Mouse (Mus musculus) urinary bladder, postnatal 4 days (tissue): Measurements from ENCODE around the gene Dnah14.

ENCODE experiments used
- DNase-seq, 2 experiments: peaks; one replicate each; pipeline ENCODE4 v3.0.0; 2021 to 2022; ENCODE audit warnings: low spot score in 2 of 2

The Dnah14 gene

GRCm38 (mm10) chr1:181576322-181576721, at the start of gene Dnah14:
Gene Dnah14, plus strand, starts transcription at chr1:181576559.
- no peak for DNase-seq

DNA sequence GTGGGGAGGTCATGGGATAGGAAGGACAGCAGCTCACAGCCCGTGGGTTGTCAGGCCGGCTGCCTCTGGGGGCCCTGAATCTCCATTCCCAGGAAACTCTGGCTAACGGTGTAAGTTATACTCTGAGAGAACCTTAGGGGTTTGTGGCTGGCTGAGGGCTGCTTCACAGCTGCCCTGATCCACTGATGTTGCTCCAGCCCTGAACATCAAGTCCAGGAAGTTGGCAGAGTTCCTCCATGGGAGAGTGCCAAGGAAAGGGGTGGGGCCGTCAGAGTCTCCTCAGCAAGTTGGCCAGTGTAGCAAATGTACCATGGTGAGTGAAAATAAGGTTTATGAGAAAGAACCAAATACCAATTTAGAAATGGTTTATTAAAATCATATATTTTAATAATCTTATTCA, 47.0 kb upstream of the Dnah14 start:
- peak; percentile 83 to 89 for DNase-seq

DNA sequence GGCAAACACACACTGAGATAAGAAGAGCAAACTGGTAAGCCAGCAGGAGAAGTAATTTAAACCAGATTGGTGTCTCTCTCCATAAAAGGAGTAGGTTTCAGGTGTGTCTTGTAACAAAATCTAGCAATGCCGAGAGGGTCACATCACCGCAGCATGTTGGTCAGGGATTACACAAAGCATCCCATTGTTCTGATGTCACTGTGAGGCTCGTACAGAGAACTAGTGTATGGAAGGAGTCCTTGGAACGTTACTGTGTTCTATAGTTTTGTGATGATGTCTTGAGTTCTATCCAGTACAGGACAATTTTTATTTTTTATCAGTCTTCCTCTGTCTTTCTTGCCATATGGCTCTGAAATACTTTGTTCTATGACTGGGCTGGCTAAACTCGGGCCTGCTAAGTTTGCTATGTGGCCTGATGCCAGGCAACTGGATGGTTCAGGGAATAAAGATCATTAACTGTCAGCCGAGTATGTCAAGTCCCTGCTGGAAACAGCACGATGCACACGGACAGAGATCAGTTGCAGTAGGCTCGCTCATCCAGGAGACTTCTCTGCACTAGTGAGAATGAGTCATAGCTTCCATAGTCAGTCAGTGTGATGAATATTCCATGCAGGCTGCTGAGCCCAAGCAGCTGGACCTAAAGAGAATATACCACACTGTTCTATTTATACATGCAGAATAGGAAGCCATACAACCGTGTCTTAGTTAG, 41.0 kb upstream of the Dnah14 start:
- no peak for DNase-seq

DNA sequence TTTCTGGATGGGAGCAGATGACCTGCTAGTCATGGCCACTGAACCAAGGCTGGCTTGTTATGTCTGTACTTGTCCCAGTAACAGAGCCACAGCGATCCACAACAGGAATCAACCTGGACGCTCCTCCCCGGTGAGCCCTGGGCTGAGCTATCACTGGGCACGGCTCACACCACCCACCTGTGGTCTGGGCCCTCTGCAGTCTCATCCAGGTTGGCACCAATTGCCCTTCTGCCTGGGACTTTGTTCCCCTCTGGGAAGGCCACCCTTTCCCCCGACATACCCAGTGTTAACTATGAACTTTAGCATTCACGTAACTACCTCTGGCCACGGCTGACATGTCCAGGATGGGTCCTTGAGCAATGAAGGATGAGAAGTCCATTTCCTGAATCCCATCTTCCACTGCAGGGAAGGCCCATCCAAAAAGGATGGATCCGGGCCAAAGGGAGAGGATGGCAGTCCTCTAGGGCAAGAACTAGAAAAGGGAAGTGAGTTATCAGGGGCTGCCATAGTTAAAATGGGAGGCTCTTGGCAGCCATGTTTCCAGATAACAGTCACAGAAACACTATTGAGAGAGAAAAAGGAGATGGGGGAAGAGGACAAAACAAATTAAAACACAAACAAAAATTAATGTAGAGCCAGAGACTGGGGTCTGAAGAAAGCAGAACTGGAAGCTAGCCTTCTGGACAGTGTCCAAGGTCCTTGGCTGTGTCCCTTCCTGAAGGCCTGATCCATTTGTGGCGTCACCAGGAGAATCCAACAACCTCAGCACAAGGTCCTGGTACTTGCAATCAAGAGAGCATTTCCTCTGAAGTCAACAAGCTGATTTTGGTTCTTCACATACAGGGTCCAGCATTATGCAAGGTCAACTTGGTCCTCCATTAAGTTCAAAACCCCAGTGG, 38.5 kb upstream of the Dnah14 start:
- DNase-seq = no peak

DNA sequence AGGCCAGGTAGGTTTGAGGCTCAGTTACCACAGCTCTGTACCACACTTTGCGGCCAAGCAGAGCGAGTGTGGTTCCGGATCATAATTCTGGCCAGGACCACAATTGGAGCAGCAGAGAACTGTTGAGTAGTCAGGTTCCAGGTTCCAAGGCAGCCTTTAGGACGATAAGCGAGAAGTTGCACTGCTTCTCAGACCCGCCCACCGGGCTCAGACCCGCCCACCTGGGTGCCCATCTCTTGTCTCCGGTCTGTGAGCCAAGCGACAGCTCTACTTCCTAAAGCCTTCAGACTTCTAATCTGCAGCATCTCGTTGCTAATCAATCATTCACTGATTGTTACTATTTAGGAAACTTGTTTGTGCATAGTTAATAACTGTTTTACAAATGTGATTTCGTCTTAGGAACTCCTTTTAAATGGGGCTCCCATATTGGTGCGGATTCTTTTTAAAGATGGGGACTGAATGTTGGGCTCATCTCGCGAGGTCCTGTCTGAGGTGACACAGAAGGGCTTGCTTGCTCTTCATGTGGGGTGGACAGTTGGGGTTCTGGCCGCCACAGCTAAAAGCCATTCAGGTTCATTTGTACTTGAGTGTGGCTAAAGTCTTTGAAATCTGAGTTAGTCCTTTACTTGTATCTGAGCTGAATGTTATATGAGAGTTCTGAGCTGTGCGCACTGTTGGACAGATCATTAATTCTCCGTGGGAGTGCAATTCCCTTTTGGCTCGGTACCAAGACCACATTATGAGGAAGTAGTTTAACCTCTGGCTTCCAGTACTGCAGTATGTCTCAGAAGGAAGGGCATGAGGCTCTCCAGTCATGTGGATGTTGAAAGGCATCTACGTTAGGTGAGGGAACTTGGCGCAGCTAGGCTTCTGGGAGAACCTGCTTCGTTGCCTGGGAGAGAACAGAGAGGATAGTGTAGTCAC, 36.3 kb upstream of the Dnah14 start:
- DNase-seq = no peak

GRCm38 (mm10) chr1:181543711-181544383, 32.5 kb upstream of the Dnah14 start:
- DNase-seq = no peak

DNA sequence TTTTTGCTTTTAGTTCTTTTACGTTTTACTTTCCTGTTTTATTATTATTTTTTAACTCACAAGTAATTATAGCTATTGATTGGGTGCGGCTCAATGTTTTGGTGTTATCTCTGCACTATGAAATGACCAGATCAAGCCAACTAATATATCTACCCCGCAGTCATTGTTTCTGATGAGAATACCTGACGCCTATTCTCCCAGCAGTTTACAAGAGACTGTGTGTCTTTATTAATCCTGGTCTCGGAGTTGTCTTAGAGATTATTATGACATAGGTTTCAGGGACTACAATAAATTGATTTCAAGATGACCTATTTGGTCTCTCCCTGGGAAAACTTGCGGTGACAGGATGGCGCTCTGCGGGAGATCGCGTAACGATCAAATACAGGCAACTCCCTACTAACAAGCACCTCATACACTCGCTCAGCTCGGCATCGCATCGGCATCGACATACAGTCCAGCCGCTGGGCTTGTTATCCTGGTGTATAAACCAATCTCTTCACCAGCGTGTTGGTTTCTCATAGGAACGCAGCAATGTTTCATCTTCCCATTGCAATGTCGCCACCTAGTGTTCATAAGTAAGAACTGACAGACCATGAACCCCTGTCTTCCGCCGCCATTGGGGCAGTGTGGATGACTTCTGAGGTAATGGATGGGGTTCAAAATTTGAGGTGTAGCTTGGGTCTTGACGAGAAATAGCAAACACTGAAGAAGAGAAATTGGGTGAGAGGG, 31.2 kb upstream of the Dnah14 start:
- peak in 1 of 2 experiments; percentile 42 for DNase-seq

GRCm38 (mm10) chr1:181549987-181550386, 26.4 kb upstream of the Dnah14 start:
- peak in 1 of 2 experiments; percentile 13 for DNase-seq

- peak in 1 of 2 experiments; percentile 8 for DNase-seq
Observed at GRCm38 (mm10) chr1:181550826-181551225, 25.5 kb upstream of the Dnah14 start.

- peak in 1 of 2 experiments; percentile 47 for DNase-seq
Observed at GRCm38 (mm10) chr1:181552533-181553410, 23.6 kb upstream of the Dnah14 start.

- DNase-seq = no peak
Observed at GRCm38 (mm10) chr1:181555475-181555874, 20.9 kb upstream of the Dnah14 start.

- no peak for DNase-seq
Observed at GRCm38 (mm10) chr1:181559655-181560054, 16.7 kb upstream of the Dnah14 start.

- DNase-seq = no peak
Observed at GRCm38 (mm10) chr1:181560325-181560724, 16.0 kb upstream of the Dnah14 start.

DNA sequence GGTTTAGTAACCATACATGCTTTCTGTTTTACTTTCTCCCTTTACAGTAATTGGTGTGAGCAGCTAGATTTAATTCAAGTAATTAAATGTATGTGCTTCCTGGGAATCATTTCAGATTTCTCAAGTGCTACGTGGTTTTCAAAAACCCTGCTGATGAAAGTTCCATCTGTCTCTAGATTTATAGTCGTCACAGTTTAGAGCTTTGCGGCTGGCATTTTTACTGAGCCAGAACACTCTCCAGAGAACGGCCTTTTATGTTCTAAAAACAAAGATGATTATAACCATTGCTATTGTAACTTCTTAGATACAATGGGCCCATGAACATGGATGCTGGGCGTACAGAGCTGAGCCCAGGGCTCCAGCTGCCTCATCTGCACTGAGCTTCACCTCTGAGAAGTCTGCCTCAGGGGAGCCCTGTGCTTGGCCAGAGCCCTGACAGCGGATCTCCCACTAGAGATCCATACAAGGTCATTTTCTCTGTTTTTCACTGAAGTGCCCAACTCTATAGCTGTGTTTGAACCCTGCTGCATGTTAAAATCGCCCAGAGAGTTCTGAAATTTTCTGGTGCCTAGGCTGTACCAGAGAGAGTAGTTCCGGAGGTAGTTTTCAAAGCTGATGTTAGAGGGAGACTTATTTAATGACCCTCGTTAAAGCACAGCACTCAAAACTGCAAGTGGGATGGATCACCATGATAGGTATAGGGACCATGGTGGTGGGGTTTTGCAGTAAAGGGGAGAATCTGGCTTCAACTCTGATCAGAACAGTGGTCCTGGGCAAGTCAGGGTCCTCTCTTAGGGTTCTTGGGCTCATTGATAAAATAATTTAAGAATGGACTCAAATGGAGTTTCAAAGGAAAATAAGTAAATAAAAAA, 15.2 kb upstream of the Dnah14 start:
- DNase-seq = no peak

GRCm38 (mm10) chr1:181561768-181562444, 14.5 kb upstream of the Dnah14 start:
- DNase-seq = no peak

DNA sequence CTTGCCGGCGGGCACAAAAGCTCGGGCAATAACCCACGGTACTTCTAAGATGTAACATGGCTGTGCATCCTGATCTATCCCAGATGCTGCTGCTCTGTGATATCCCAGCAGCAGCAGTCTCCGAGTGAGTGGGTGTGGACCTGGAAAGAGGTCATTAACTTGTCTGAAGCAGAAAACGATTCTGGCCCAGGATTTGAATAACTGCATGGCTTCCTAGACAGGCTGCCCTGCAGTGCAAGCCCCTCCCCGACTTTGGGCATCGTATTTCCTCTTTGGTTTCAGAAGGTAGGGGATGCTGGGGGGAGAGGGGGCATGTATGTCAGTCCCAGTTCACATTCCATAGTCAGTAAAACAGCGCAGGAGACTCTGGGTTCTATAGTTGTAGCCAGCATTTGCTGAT, 6.9 kb upstream of the Dnah14 start:
- no peak for DNase-seq

- DNase-seq = no peak
Observed at GRCm38 (mm10) chr1:181583152-181583551, 6.8 kb downstream of the Dnah14 start.

- no peak for DNase-seq
Observed at GRCm38 (mm10) chr1:181589116-181589515, 12.8 kb downstream of the Dnah14 start.
